Mouse (Mus musculus) T-helper 2 cell (primary cell): ENCODE measurements around the gene Opa3.

Experiments used
- in situ Hi-C: fragments of 300-600 bp; cut with MboI, MseI; formaldehyde crosslinking; loops from one replicate; pipeline ENCODE4 v1.15.1; 2025; ENCODE audit warnings: high pct_unique_total_duplicates

The Opa3 gene

GRCm38 (mm10) chr7:19279052-19279451 lies 50.9 kb downstream of the Opa3 start:
- in situ Hi-C loops: no loop called here

GRCm38 (mm10) chr7:19279581-19280114 lies 51.5 kb downstream of the Opa3 start, which contains the start of gene Ppm1n:
TSS of gene Ppm1n (minus strand) at chr7:19280064.
- in situ Hi-C loops: loop anchor here (5.0 to 10.0 kb wide), 2 partner anchors 47 to 115 kb away; partner anchors contain the start of gene Gipr

GRCm38 (mm10) chr7:19281680-19282304 lies 53.7 kb downstream of the Opa3 start:
- in situ Hi-C loops: loop anchor here (5.0 to 10.0 kb wide), 2 partner anchors 49 to 117 kb away; partner anchors contain the start of gene Gipr

- in situ Hi-C loops: loop anchor here (5.0 to 10.0 kb wide), 2 partner anchors 50 to 118 kb away; partner anchors contain the start of gene Gipr
These were observed 54.3 kb downstream of the Opa3 start, which contains the start of gene Rtn2 for GRCm38 (mm10) chr7:19282385-19282784. TSS of gene Rtn2 (plus strand) at chr7:19282624.

- in situ Hi-C loops: loop anchor here (5.0 to 10.0 kb wide), 2 partner anchors 51 to 118 kb away; partner anchors contain the start of gene Gipr
These were observed 54.8 kb downstream of the Opa3 start for GRCm38 (mm10) chr7:19282791-19283405.

GRCm38 (mm10) chr7:19283406-19283804 lies 55.3 kb downstream of the Opa3 start:
- in situ Hi-C loops: loop anchor here (5.0 to 10.0 kb wide), 2 partner anchors 51 to 119 kb away; partner anchors contain the start of gene Gipr

GRCm38 (mm10) chr7:19284763-19285162 lies 56.6 kb downstream of the Opa3 start:
- in situ Hi-C loops: loop anchor here (5.0 to 10.0 kb wide), 2 partner anchors 52 to 120 kb away; partner anchors contain the start of gene Gipr

GRCm38 (mm10) chr7:19290969-19291596 lies 62.9 kb downstream of the Opa3 start:
- in situ Hi-C loops: no loop called here

- in situ Hi-C loops: no loop called here
These were observed 67.5 kb downstream of the Opa3 start for GRCm38 (mm10) chr7:19295503-19296185.

- in situ Hi-C loops: no loop called here
These were observed 68.9 kb downstream of the Opa3 start for GRCm38 (mm10) chr7:19297034-19297433.

GRCm38 (mm10) chr7:19297794-19298193 lies 69.7 kb downstream of the Opa3 start:
- in situ Hi-C loops: no loop called here

- in situ Hi-C loops: no loop called here
These were observed 71.1 kb downstream of the Opa3 start for GRCm38 (mm10) chr7:19299194-19299593.

GRCm38 (mm10) chr7:19300501-19301421 lies 72.6 kb downstream of the Opa3 start:
- in situ Hi-C loops: no loop called here

GRCm38 (mm10) chr7:19301461-19302263 lies 73.5 kb downstream of the Opa3 start:
- in situ Hi-C loops: no loop called here

- in situ Hi-C loops: no loop called here
These were observed 74.3 kb downstream of the Opa3 start for GRCm38 (mm10) chr7:19302264-19303045.

GRCm38 (mm10) chr7:19303046-19303305 lies 74.8 kb downstream of the Opa3 start:
- in situ Hi-C loops: no loop called here

- in situ Hi-C loops: no loop called here
These were observed 75.6 kb downstream of the Opa3 start for GRCm38 (mm10) chr7:19303770-19304169.

- in situ Hi-C loops: loop anchor here (5.0 kb wide), 1 partner anchor 38 kb away; the partner anchor contains the start of gene Ercc1
These were observed 76.6 kb downstream of the Opa3 start for GRCm38 (mm10) chr7:19304501-19305412.
